13 mouse cellular contexts compared by ENCODE assay signal in genomic region chr15:56554386-56554785, GRCm38 (mm10).
DNase-seq lines count a peak whose midpoint lies in the region; ATAC-seq and TF ChIP-seq lines count a peak whose summit lies in the region.
"Had no signal": no experiment of that assay in that cellular context is flagged by ENCODE, and none has a peak within 500 bp of the region (broad histone marks: within the 10 kb centered on the region; RNA-seq: fewer than 3 reads in every experiment).

No protein-coding gene starts in this region.

- H3K9ac ChIP-seq in midbrain, postnatal 0 days (replicated peaks; ENCODE audit: low read length, poor library complexity, severe bottlenecking) = no peak overlapping the region
- H3K9ac ChIP-seq in midbrain, embryonic 15.5 days = no peak overlapping the region
- no peak overlapping the region for H3K9ac ChIP-seq in stomach, embryonic 16.5 days (ENCODE audit: low read length)
- H3K9ac ChIP-seq: hindbrain, embryonic 15.5 days; liver, embryonic 13.5 days; stomach, embryonic 15.5 days had no signal

- H3K27ac ChIP-seq in midbrain, postnatal 0 days (ENCODE audit: low read depth, low read length) = no peak overlapping the region
- no peak overlapping the region for H3K27ac ChIP-seq in midbrain, embryonic 15.5 days
- H3K27ac ChIP-seq in stomach, embryonic 16.5 days (ENCODE audit: low read length) = no peak overlapping the region
- H3K27ac ChIP-seq in layer of hippocampus, adult 2 months = no peak overlapping the region
- H3K27ac ChIP-seq: hindbrain, embryonic 15.5 days; liver, embryonic 13.5 days; stomach, embryonic 15.5 days had no signal

- H3K36me3 ChIP-seq in midbrain, postnatal 0 days (ENCODE audit: insufficient read depth, low read length) = no peaks in the 10 kb centered on the region
- H3K36me3 ChIP-seq in midbrain, embryonic 15.5 days (replicated peaks) = no peaks in the 10 kb centered on the region
- no peaks in the 10 kb centered on the region for H3K36me3 ChIP-seq in stomach, embryonic 16.5 days (ENCODE audit: control insufficient read depth, insufficient read depth, low read length)
- H3K36me3 ChIP-seq: hindbrain, embryonic 15.5 days; liver, embryonic 13.5 days; stomach, embryonic 15.5 days had no signal

- ATAC-seq in midbrain, postnatal 0 days (ENCODE audit: low FRiP score) = no peak
- no peak for ATAC-seq in midbrain, embryonic 15.5 days (replicated peaks)
- 0 out of 2 replicates have a peak, but pooled peaks have one; percentile 25 for ATAC-seq in stomach, embryonic 16.5 days (ENCODE audit: insufficient read depth, low FRiP score)
- ATAC-seq: forebrain, embryonic 14.5 days had no signal

- no peaks in the 10 kb centered on the region for H3K27me3 ChIP-seq in midbrain, postnatal 0 days (ENCODE audit: insufficient read depth, low read length)
- no peaks in the 10 kb centered on the region for H3K27me3 ChIP-seq in midbrain, embryonic 15.5 days (replicated peaks)
- no peaks in the 10 kb centered on the region for H3K27me3 ChIP-seq in stomach, embryonic 16.5 days (ENCODE audit: control insufficient read depth, insufficient read depth, low read length)
- H3K27me3 ChIP-seq: hindbrain, embryonic 15.5 days; liver, embryonic 13.5 days; stomach, embryonic 15.5 days had no signal

- DNase-seq in gastrocnemius, adult 18-20 months (ENCODE audit: low spot score) = peak; percentile 59
- DNase-seq in gastrocnemius, postnatal 4 days (ENCODE audit: low spot score in 2 of 2) = no peak
- peak; percentile 1 for DNase-seq in midbrain, postnatal 0 days (ENCODE audit: low spot score)
- peak; percentile 93 for DNase-seq in fibroblast of lung, adult 2 months (ENCODE audit: low read depth)
- DNase-seq in thymus, postnatal 14 days = no peak
- DNase-seq in layer of hippocampus, adult 2 months (ENCODE audit: low spot score in 2 of 2) = no peak
- DNase-seq: cerebellum, postnatal 25 days; liver, embryonic 13.5 days had no signal

- 84% methylated on average over 3 of the region's 3 CpGs for WGBS in midbrain, postnatal 0 days
- WGBS in midbrain, embryonic 15.5 days = 77% methylated on average over 3 of the region's 3 CpGs
- whole genome bisulfite sequencing in stomach, embryonic 16.5 days = 65% methylated on average over 3 of the region's 3 CpGs

- no peak overlapping the region for H3K4me2 ChIP-seq in midbrain, postnatal 0 days (ENCODE audit: low read depth, low read length, poor library complexity, severe bottlenecking)
- no peak overlapping the region for H3K4me2 ChIP-seq in midbrain, embryonic 15.5 days
- no peak overlapping the region for H3K4me2 ChIP-seq in stomach, embryonic 16.5 days (ENCODE audit: low read depth, low read length)
- H3K4me2 ChIP-seq: hindbrain, embryonic 15.5 days; liver, embryonic 13.5 days; stomach, embryonic 15.5 days had no signal

- H3K4me1 ChIP-seq in midbrain, postnatal 0 days (ENCODE audit: insufficient read depth, low read length) = no peaks in the 10 kb centered on the region
- H3K4me1 ChIP-seq in midbrain, embryonic 15.5 days = no peaks in the 10 kb centered on the region
- H3K4me1 ChIP-seq in stomach, embryonic 16.5 days (ENCODE audit: control insufficient read depth, insufficient read depth, low read length) = no peaks in the 10 kb centered on the region
- H3K4me1 ChIP-seq: hindbrain, embryonic 15.5 days; liver, embryonic 13.5 days; stomach, embryonic 15.5 days had no signal

- no peak overlapping the region for H3K4me3 ChIP-seq in midbrain, postnatal 0 days (ENCODE audit: low read depth, low read length)
- no peak overlapping the region for H3K4me3 ChIP-seq in midbrain, embryonic 15.5 days
- no peak overlapping the region for H3K4me3 ChIP-seq in stomach, embryonic 16.5 days (replicated peaks; ENCODE audit: low read length)
- no peak overlapping the region for H3K4me3 ChIP-seq in layer of hippocampus, adult 2 months
- H3K4me3 ChIP-seq: hindbrain, embryonic 15.5 days; liver, embryonic 13.5 days; stomach, embryonic 15.5 days had no signal

- TF ChIP-seq CTCF in midbrain, postnatal 0 days (IDR thresholded peaks at IDR 0.05) = no peak
- no peak for TF ChIP-seq CTCF in layer of hippocampus, adult 2 months (conservative IDR thresholded peaks at IDR 0.05)

- H3K9me3 ChIP-seq in midbrain, postnatal 0 days (ENCODE audit: low read length) = no peaks in the 10 kb centered on the region
- no peaks in the 10 kb centered on the region for H3K9me3 ChIP-seq in midbrain, embryonic 15.5 days
- no peaks in the 10 kb centered on the region for H3K9me3 ChIP-seq in stomach, embryonic 16.5 days (replicated peaks; ENCODE audit: control insufficient read depth, low read length)
- H3K9me3 ChIP-seq: hindbrain, embryonic 15.5 days; liver, embryonic 13.5 days; stomach, embryonic 15.5 days had no signal

Comparison
In these comparisons a context has a peak if more than half of its experiments do, and no peak if none do; other contexts are left out.
1. DNase-seq: peak in gastrocnemius, adult 18-20 months (single experiment), midbrain, postnatal 0 days (single experiment) and fibroblast of lung, adult 2 months (single experiment); none in gastrocnemius, postnatal 4 days (0 of 2), thymus, postnatal 14 days (single experiment) and layer of hippocampus, adult 2 months (0 of 2).